Mouse (Mus musculus): Measurements from ENCODE around the gene Uhrf1. TPM values are rescaled to one million over a fixed set of nuclear protein-coding genes. Genes with fewer than 3 reads are reported as not detected.

Uhrf1 gene
- polyA plus RNA-seq, 1 experiment from 2014 or later, result 138 TPM

GRCm38 (mm10) chr17:56360451-56360850, 57.3 kb downstream of the Uhrf1 start:
- DNase-seq (ENCODE audit: low spot score, missing footprints), result peak; percentile 81
- Histone ChIP-seq H3K4me1 (ENCODE audit: control insufficient read depth, insufficient read depth, low read length) (no peaks in the 10 kb centered on the region), H3K4me3 (ENCODE audit: low read depth, low read length) (no peak overlapping the region), H3K27ac (ENCODE audit: low read depth, low read length) (no peak overlapping the region), H3K27me3 (ENCODE audit: control insufficient read depth, insufficient read depth, low read length) (no peaks in the 10 kb centered on the region), H3K9ac (ENCODE audit: low read length) (no peak overlapping the region), H3K36me3 (ENCODE audit: control insufficient read depth, insufficient read depth, low read length) (peaks cover 10% of the 10 kb centered on the region), H3K9me3 (ENCODE audit: control insufficient read depth, low read length) (no peaks in the 10 kb centered on the region), H3K4me2 (no peak overlapping the region)
- WGBS, result 75% methylated on average over 8 of the region's 8 CpGs
- no peak for ATAC-seq (ENCODE audit: low FRiP score)

- Histone ChIP-seq H3K4me2 (no peak overlapping the region), H3K9ac (ENCODE audit: low read length) (no peak overlapping the region), H3K27ac (ENCODE audit: low read depth, low read length) (no peak overlapping the region), H3K36me3 (ENCODE audit: control insufficient read depth, insufficient read depth, low read length) (peaks cover 6% of the 10 kb centered on the region), H3K9me3 (ENCODE audit: control insufficient read depth, low read length) (no peaks in the 10 kb centered on the region), H3K27me3 (ENCODE audit: control insufficient read depth, insufficient read depth, low read length) (no peaks in the 10 kb centered on the region), H3K4me3 (ENCODE audit: low read depth, low read length) (no peak overlapping the region), H3K4me1 (ENCODE audit: control insufficient read depth, insufficient read depth, low read length) (no peaks in the 10 kb centered on the region)
- ATAC-seq (ENCODE audit: low FRiP score) (no peak), DNase-seq (ENCODE audit: low spot score, missing footprints) (no peak)
- WGBS, result 91% methylated on average over 2 of the region's 2 CpGs
Observed at GRCm38 (mm10) chr17:56361542-56361941, 58.4 kb downstream of the Uhrf1 start.

DNA sequence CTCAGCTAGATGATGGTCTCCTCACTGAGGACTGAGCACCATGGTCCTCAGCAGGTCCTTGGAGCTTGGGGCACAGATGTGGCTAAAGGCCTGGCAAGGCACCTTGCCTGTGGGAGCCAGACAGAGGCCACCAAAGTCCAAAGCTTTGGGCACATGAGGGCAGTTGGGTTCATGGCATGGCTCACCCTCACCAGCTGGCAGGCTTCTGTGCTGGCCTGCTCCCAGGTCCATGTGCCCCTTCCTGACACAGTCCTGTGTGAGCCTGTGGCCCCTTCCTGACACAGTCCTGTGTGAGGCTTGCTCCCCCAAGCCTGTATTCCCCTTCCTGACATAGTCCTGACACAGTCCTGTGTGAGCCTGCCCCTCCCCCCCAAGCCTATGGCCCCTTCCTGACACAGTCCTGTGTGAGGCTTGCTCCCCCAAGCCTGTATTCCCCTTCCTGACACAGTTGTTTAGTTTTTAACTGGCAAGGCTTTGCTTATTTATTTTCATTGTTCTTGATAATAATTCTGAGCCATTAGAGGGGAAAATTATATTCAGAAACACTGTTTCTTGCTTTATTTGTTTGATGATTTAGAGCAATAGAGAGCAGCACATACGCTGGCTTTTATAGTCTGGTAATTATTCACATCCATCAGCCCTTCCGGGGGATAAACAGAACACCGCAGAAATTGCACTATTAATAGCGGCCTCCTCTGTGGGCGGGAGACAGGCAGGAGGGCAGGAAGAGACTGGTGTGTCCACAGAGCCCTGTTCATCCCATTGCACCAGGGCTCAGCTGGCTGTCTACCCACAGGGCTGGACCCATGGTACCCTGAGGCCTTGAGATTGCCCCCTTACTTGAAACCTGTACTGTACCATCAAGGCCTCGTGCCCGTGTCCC, 62.9 kb downstream of the Uhrf1 start:
- DNase-seq (ENCODE audit: low spot score, missing footprints) (peak; percentile 41), ATAC-seq (ENCODE audit: low FRiP score) (peak; percentile 15; the same call in 1 of the 2 replicates)
- H3K9ac ChIP-seq (ENCODE audit: low read length), result no peak overlapping the region
- H3K27ac ChIP-seq (ENCODE audit: low read depth, low read length), result no peak overlapping the region
- H3K9me3 ChIP-seq (ENCODE audit: control insufficient read depth, low read length), result no peaks in the 10 kb centered on the region
- H3K4me3 ChIP-seq (ENCODE audit: low read depth, low read length), result no peak overlapping the region
- no peak overlapping the region for H3K4me2 ChIP-seq
- H3K27me3 ChIP-seq (ENCODE audit: control insufficient read depth, insufficient read depth, low read length), result no peaks in the 10 kb centered on the region
- WGBS, result 90% methylated on average over 7 of the region's 7 CpGs
- peaks cover 7% of the 10 kb centered on the region for H3K36me3 ChIP-seq (ENCODE audit: control insufficient read depth, insufficient read depth, low read length)
- no peaks in the 10 kb centered on the region for H3K4me1 ChIP-seq (ENCODE audit: control insufficient read depth, insufficient read depth, low read length)

GRCm38 (mm10) chr17:56368291-56368790, 65.2 kb downstream of the Uhrf1 start:
- Histone ChIP-seq H3K9ac (ENCODE audit: low read length) (no peak overlapping the region), H3K4me1 (ENCODE audit: control insufficient read depth, insufficient read depth, low read length) (no peaks in the 10 kb centered on the region), H3K27me3 (ENCODE audit: control insufficient read depth, insufficient read depth, low read length) (no peaks in the 10 kb centered on the region), H3K4me2 (no peak overlapping the region), H3K27ac (ENCODE audit: low read depth, low read length) (no peak overlapping the region), H3K36me3 (ENCODE audit: control insufficient read depth, insufficient read depth, low read length) (peaks cover 7% of the 10 kb centered on the region), H3K9me3 (ENCODE audit: control insufficient read depth, low read length) (no peaks in the 10 kb centered on the region), H3K4me3 (ENCODE audit: low read depth, low read length) (no peak overlapping the region)
- DNase-seq (ENCODE audit: low spot score, missing footprints) (no peak), ATAC-seq (ENCODE audit: low FRiP score) (no peak)
- 94% methylated on average over 6 of the region's 6 CpGs for WGBS

- ATAC-seq (ENCODE audit: low FRiP score), result no peak
- H3K9me3 ChIP-seq (ENCODE audit: control insufficient read depth, low read length), result no peaks in the 10 kb centered on the region
- no peak overlapping the region for H3K4me2 ChIP-seq
- no peak overlapping the region for H3K4me3 ChIP-seq (ENCODE audit: low read depth, low read length)
- H3K27ac ChIP-seq (ENCODE audit: low read depth, low read length), result no peak overlapping the region
- H3K36me3 ChIP-seq (ENCODE audit: control insufficient read depth, insufficient read depth, low read length), result peaks cover 6% of the 10 kb centered on the region
- no peaks in the 10 kb centered on the region for H3K4me1 ChIP-seq (ENCODE audit: control insufficient read depth, insufficient read depth, low read length)
- no peak overlapping the region for H3K9ac ChIP-seq (ENCODE audit: low read length)
- 96% methylated on average over 3 of the region's 3 CpGs for WGBS
- DNase-seq (ENCODE audit: low spot score, missing footprints), result no peak
- no peaks in the 10 kb centered on the region for H3K27me3 ChIP-seq (ENCODE audit: control insufficient read depth, insufficient read depth, low read length)
Observed at GRCm38 (mm10) chr17:56370090-56370489, 67.0 kb downstream of the Uhrf1 start.

DNA sequence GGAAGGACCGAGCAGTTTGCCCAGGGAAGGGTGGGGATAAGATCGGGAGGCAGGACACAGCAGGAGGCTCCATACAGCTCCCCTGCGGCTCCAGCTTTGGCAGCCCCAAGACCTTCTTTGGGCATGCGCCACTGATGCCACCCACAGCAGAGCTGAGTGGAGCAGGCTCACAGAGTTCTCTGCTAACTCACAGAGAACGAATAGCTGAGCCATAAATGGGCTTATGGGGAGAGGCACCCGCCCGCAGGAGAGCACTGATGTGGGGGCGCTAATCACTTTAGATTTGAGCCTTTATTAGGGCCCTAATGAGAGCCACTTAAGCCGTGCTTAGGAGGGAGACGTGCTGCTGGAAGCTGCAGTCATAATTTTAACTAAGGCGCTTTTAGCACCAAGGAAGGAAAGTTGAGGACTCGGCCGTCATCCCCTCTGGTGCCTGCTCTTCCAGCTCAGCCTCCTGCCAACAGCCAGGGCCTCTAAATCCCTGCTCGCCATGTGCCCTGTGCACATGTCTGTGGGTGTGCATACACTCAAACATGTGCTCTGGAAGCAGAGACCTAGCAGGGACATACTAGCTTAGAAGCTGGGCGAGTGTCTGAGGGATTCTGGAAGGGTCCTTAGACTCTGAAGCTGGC, 68.0 kb downstream of the Uhrf1 start:
- Histone ChIP-seq H3K9me3 (ENCODE audit: control insufficient read depth, low read length) (no peaks in the 10 kb centered on the region), H3K4me2 (no peak overlapping the region), H3K36me3 (ENCODE audit: control insufficient read depth, insufficient read depth, low read length) (peaks cover 7% of the 10 kb centered on the region), H3K4me1 (ENCODE audit: control insufficient read depth, insufficient read depth, low read length) (no peaks in the 10 kb centered on the region), H3K27me3 (ENCODE audit: control insufficient read depth, insufficient read depth, low read length) (no peaks in the 10 kb centered on the region), H3K4me3 (ENCODE audit: low read depth, low read length) (no peak overlapping the region), H3K9ac (ENCODE audit: low read length) (no peak overlapping the region), H3K27ac (ENCODE audit: low read depth, low read length) (no peak overlapping the region)
- ATAC-seq (ENCODE audit: low FRiP score) (no peak), DNase-seq (ENCODE audit: low spot score, missing footprints) (no peak)
- 86% methylated on average over 15 of the region's 15 CpGs for WGBS

DNA sequence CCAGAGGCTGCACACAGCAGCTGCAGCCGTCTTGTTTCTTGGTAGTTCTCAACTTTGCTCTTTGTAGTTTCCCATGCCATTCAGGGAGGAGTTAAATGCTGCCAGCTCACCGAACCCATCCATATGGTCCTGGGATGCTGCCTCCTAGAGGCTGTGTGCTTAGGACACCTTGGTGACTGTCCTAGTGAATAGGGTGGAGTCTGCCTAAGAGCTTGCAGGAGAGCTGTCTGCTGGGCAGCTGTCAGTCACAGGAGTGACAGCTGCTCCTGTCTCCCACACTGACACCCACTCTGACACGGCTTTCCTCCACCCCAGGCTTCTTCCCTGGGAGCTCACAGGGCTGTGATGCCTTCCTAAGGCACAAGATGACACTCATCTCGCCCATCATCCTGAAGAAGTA, 69.0 kb downstream of the Uhrf1 start:
- Histone ChIP-seq H3K36me3 (ENCODE audit: control insufficient read depth, insufficient read depth, low read length) (peaks cover 7% of the 10 kb centered on the region), H3K27me3 (ENCODE audit: control insufficient read depth, insufficient read depth, low read length) (no peaks in the 10 kb centered on the region), H3K9ac (ENCODE audit: low read length) (no peak overlapping the region), H3K9me3 (ENCODE audit: control insufficient read depth, low read length) (no peaks in the 10 kb centered on the region), H3K4me2 (no peak overlapping the region), H3K4me1 (ENCODE audit: control insufficient read depth, insufficient read depth, low read length) (no peaks in the 10 kb centered on the region), H3K4me3 (ENCODE audit: low read depth, low read length) (no peak overlapping the region), H3K27ac (ENCODE audit: low read depth, low read length) (no peak overlapping the region)
- 74% methylated on average over 4 of the region's 4 CpGs for WGBS
- DNase-seq (ENCODE audit: low spot score, missing footprints), result no peak
- ATAC-seq (ENCODE audit: low FRiP score), result no peak

Measured in midbrain, embryonic 11.5 days (tissue).